Mouse (Mus musculus) stomach, embryonic 14.5 days (tissue): ENCODE data around the gene Rin2. TPM values are rescaled to one million over a fixed set of nuclear protein-coding genes. Genes with fewer than 3 reads are reported as not detected.

Source experiments
- ATAC-seq: fragments of 200-750 bp; cut with Nextera tagmentation; 2 replicates; pipeline ENCODE4 v1.8.0; 2017; ENCODE audit warnings: low read depth, moderate TSS enrichment; ENCODE audit not compliant: insufficient number of reproducible peaks, insufficient read depth, low FRiP score
- H3K27ac ChIP-seq: fragments of 300-500 bp; sonication (generic); 2 replicates; pipeline ENCODE4 v1.5.1; 2014; ENCODE audit warnings: mild to moderate bottlenecking, low read length, moderate library complexity, mixed read lengths
- H3K27me3 ChIP-seq: fragments of 300-500 bp; sonication (generic); 2 replicates; pipeline ENCODE4 v1.6.1; 2014; ENCODE audit warnings: low read length, control low read depth, mixed read lengths; ENCODE audit not compliant: control insufficient read depth, insufficient read depth
- H3K36me3 ChIP-seq: fragments of 300-500 bp; sonication (generic); 2 replicates; pipeline ENCODE4 v1.6.1; 2014; ENCODE audit warnings: mild to moderate bottlenecking, control low read depth, low read length, moderate library complexity, mixed read lengths; ENCODE audit not compliant: control insufficient read depth, insufficient read depth
- H3K4me1 ChIP-seq: fragments of 300-500 bp; sonication (generic); 2 replicates; pipeline ENCODE4 v1.6.1; 2014; ENCODE audit warnings: low read length, control low read depth, mixed read lengths; ENCODE audit not compliant: control insufficient read depth, insufficient read depth
- H3K4me2 ChIP-seq: fragments of 300-500 bp; sonication (generic); replicated peaks from 2 replicates; pipeline ENCODE4 v1.6.1; 2014; ENCODE audit warnings: low read depth, low read length, control low read depth
- H3K4me3 ChIP-seq: fragments of 300-500 bp; sonication (generic); 2 replicates; pipeline ENCODE4 v1.5.1; 2014; ENCODE audit warnings: low read depth, low read length, control low read depth
- H3K9ac ChIP-seq: fragments of 300-500 bp; sonication (generic); replicated peaks from 2 replicates; pipeline ENCODE4 v1.6.1; 2014; ENCODE audit warnings: low read depth, mild to moderate bottlenecking, control low read depth, low read length, moderate library complexity, mixed read lengths
- H3K9me3 ChIP-seq: fragments of 300-500 bp; sonication (generic); 2 replicates; pipeline ENCODE4 v1.6.1; 2016; ENCODE audit warnings: low read depth, low read length, control low read depth; ENCODE audit not compliant: control insufficient read depth
- WGBS: fragments of 180-500 bp; shearing (Covaris S2); extraction: QIAGEN DNeasy Blood & Tissue Kit; methylation state at CpG from one replicate; pipeline ENCODE4 v1.1.7; 2014; 5-methylcytosine and 5-hydroxymethylcytosine counted together
- polyA plus RNA-seq: library from polyadenylated mRNA; unstranded; fragments of >200 nt; fragmentation: Nextera tagmentation; extraction: Ambion mirVana; gene quantifications from 2 replicates; pipeline ENCODE4 v1.2.1, GENCODE M21; 2014

Rin2 gene
- polyA plus RNA-seq, 1 experiment from 2014 or later = 38.0 TPM

DNA sequence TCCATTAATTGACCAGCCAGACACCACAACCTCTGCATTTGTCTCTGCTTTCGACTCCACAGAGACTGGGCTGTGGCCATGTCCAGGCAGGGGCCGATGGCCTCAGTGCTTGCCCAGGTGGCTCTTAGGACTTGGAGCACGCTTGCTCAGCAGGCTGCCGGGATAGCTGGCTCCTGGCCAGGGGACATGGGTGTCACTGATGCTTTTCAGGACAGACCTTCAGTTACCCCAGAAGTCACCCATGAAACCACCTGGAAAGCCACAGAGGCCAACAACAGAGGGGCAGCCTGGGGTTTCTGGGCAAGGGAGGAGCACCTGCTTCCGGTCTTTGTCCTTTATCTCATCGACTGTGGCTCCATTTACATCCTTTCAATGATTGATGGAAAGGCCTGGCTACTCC is 108.2 kb downstream of the Rin2 start:
- no peak overlapping the region for H3K27ac ChIP-seq

DNA sequence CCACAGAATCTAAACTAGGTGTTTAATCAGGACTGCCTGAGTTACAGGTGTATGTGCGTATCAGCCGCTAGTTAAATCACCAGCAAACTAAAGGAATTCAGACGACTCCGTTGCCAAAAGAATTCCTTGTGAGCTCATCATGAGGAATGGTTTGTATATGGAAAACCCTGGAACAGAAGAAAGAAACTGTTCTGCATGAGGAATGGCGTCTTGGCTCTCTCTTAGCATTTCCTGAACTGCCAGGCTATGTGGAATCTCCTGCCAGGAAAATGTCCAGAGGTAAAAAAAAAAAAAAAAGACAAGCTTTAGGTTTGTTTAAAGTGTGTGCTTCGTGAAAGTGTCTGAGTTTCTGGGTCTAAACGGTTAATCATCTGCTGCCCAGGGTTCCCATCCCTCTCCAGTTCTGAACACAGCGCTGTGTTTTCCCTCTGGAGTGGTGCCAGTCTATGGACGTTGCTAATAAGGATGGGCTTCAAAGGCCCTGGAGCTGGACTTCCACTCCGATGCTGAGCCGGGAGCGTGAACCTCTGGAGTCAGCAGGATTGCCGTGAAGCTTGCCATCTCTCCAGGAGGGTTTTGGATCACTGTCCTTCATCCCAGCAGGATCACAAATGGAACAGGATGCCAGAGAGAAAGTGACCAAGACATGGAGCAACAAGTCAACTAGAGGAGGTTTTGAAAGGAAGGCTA is 109.4 kb downstream of the Rin2 start:
- H3K27me3 ChIP-seq = no peaks in the 10 kb centered on the region
- no peaks in the 10 kb centered on the region; the same call in 1 of the 2 replicates for H3K36me3 ChIP-seq
- H3K27ac ChIP-seq = peak overlapping the region; percentile 89
- H3K9ac ChIP-seq = no peak overlapping the region
- H3K4me1 ChIP-seq = peaks cover 26% of the 10 kb centered on the region
- H3K9me3 ChIP-seq = no peaks in the 10 kb centered on the region
- no peak; the same call in 1 of the 2 replicates for ATAC-seq
- no peak overlapping the region for H3K4me3 ChIP-seq
- WGBS = 31% methylated on average over 13 of the region's 13 CpGs
- H3K4me2 ChIP-seq = no peak overlapping the region

More for the DNA sequence above, 108.2 kb downstream of the Rin2 start:
- Histone ChIP-seq H3K4me2 (no peak overlapping the region), H3K9ac (no peak overlapping the region), H3K9me3 (no peaks in the 10 kb centered on the region), H3K4me3 (no peak overlapping the region), H3K27me3 (no peaks in the 10 kb centered on the region), H3K4me1 (peaks cover 26% of the 10 kb centered on the region), H3K36me3 (no peaks in the 10 kb centered on the region; the same call in 1 of the 2 replicates)
- 52% methylated on average over 6 of the region's 6 CpGs for WGBS
- no peak for ATAC-seq

DNA sequence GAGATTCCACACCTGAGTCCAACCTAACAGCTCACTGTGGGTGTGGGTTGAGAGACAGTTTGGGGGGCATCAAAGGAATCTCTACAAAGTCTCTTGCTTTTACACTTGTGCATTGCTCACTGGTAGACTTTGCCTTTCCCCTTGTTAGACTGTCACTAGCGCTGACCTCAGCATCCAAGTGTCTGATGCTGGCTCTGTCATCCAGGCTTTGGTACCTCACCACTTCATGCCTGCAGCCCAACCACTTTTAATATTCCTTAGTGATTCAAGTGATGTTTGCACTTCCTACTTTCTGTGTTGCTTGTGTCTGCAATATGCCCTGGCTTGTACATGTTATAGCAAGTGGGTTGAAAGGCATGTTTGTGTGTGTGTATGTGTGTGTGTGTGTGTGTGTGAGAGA is 109.9 kb downstream of the Rin2 start:
- peak overlapping the region; percentile 89 for H3K27ac ChIP-seq
- H3K9me3 ChIP-seq = no peaks in the 10 kb centered on the region
- no peak overlapping the region for H3K4me2 ChIP-seq
- no peaks in the 10 kb centered on the region; the same call in 1 of the 2 replicates for H3K36me3 ChIP-seq
- peaks cover 26% of the 10 kb centered on the region for H3K4me1 ChIP-seq
- 85% methylated on average over 1 of the region's 1 CpGs for WGBS
- H3K4me3 ChIP-seq = no peak overlapping the region
- H3K27me3 ChIP-seq = no peaks in the 10 kb centered on the region
- no peak overlapping the region for H3K9ac ChIP-seq
- ATAC-seq = no peak

DNA sequence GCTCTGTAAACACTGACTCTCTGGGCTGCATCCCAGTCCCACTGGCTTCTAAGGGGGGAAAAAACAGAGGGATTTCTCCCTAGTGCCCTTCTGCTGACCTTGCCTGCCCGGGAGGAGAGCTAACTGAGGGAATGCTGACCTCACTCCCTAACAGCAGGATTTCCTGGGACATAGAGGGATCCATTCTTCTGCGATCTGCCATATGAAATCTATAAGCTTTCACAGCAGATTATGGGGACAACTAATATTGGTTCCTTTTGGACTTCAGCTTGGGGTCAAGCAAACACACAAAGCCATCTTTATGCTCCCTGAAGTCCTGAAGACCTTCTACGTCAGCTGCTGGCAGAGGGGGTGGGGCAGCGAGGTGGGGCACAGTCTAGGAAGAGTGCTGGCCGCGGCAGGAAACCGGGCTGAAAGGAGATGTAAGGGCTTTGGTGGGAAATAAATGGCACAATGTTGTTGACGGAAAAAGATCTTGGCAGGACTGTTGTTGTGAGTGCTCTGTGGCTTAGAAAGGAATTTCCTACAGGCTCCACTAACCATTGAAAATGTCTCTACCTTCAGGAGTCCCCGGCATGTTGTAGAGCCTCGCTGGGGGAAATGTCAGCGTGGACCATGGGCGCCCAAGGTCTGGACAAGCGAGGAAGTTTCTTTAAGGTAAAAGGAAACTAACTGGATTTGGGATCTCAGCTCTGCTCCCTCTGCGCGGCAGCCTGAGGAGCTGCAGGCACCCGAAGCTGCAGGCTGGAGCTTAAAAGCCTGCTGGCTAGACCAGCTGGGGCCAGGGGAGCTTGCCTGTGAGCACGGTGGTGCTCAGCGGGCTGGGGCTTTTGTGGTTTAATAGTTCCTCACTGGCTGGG is 111.0 kb downstream of the Rin2 start:
- peak; percentile 19; the same call in 1 of the 2 replicates for ATAC-seq
- Histone ChIP-seq H3K27ac (peak overlapping the region; percentile 89), H3K4me3 (peak overlapping the region; percentile 26), H3K36me3 (no peaks in the 10 kb centered on the region; the same call in 1 of the 2 replicates), H3K4me1 (peaks cover 26% of the 10 kb centered on the region), H3K27me3 (no peaks in the 10 kb centered on the region), H3K9me3 (no peaks in the 10 kb centered on the region), H3K4me2 (peak overlapping the region; percentile 57), H3K9ac (peak overlapping the region; percentile 18)
- WGBS = 2% methylated on average over 18 of the region's 18 CpGs

DNA sequence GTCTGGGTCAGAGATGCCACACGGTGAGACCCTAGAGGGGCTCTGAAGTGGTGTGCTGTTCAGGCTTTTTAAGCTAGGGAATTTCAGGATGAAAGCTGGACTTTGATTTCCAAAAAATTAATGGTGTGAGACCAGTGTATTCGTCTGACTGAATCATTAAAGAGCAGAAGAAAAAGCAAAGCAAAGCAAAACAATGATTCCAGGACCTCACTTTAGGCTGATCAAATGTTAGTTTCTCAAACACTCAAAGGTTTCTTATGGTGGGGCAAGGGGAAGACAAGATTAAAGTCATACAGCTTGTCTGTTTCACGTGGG is 111.6 kb downstream of the Rin2 start:
- H3K36me3 ChIP-seq = no peaks in the 10 kb centered on the region
- H3K27ac ChIP-seq = peak overlapping the region; percentile 89
- WGBS = 9% methylated on average over 3 of the region's 3 CpGs
- peaks cover 26% of the 10 kb centered on the region for H3K4me1 ChIP-seq
- H3K9me3 ChIP-seq = no peaks in the 10 kb centered on the region
- no peak for ATAC-seq
- H3K9ac ChIP-seq = peak overlapping the region; percentile 18
- peak overlapping the region; percentile 57 for H3K4me2 ChIP-seq
- H3K27me3 ChIP-seq = no peaks in the 10 kb centered on the region
- peak overlapping the region; percentile 26 for H3K4me3 ChIP-seq

DNA sequence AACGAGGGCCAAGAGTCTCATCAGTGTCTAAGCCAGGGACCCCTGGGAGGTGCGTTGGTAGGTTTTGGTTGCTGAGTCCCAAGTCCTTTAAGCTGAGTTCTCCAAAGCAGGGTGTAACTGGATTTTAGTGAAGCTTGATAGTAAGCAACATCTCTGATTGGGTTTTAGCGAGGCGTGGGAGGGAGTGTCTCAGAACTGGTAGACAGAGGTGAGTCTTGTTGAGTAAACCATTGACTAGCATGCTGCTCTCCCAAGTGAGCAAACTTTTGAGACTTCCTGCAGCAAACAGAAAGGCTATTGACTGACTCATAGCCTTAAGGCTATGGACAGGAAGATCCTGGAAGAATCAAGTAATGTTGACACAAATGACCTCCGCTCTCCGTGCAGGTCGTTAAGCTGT is 112.5 kb downstream of the Rin2 start:
- peaks cover 26% of the 10 kb centered on the region for H3K4me1 ChIP-seq
- no peak overlapping the region for H3K27ac ChIP-seq
- ATAC-seq = peak; percentile 20
- 49% methylated on average over 7 of the region's 7 CpGs for WGBS
- no peak overlapping the region for H3K9ac ChIP-seq
- no peak overlapping the region for H3K4me3 ChIP-seq
- no peaks in the 10 kb centered on the region for H3K36me3 ChIP-seq
- H3K9me3 ChIP-seq = no peaks in the 10 kb centered on the region
- no peaks in the 10 kb centered on the region for H3K27me3 ChIP-seq
- peak overlapping the region; percentile 57; the same call in 1 of the 2 replicates for H3K4me2 ChIP-seq

DNA sequence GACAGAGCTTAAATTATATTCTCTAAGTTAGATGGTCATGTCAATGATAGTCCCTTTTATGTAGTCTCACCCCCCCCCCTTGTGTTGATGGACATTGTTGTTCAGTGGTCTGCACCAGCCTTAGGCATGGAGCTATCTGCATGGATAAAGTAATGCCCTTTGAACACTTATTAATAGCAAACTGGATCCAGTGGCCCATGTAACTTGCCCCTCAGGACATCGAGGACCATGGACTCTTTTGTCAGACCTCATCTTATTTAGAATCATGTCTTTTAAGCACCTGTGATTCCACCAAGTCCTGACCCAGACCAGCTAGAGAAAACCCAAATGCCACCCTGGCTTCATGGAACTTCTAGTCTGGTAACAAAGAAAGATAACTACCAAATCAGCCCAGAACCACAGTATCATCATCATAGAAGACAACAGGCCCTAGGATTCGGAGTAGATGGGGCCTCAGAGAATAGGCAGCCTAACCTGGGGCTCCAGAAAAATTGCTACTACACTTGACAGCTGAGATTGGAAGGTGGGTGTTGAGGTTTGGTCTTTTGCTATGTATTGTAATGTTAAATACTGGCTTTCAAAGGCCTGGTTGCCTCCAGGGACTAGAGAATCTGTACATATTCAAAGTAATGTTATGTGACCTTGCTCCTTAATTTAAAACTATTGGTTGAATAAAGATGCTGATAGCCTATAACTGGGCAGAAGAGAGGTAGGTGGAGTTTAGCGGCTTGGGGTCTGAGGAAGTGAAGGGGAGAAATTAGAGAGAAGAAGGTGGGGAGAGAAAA is 113.7 kb downstream of the Rin2 start:
- no peak for ATAC-seq
- Histone ChIP-seq H3K27ac (no peak overlapping the region), H3K9me3 (no peaks in the 10 kb centered on the region), H3K4me3 (no peak overlapping the region), H3K27me3 (no peaks in the 10 kb centered on the region), H3K9ac (no peak overlapping the region), H3K4me1 (peaks cover 26% of the 10 kb centered on the region), H3K4me2 (no peak overlapping the region), H3K36me3 (no peaks in the 10 kb centered on the region)
- 91% methylated on average over 3 of the region's 3 CpGs for WGBS

DNA sequence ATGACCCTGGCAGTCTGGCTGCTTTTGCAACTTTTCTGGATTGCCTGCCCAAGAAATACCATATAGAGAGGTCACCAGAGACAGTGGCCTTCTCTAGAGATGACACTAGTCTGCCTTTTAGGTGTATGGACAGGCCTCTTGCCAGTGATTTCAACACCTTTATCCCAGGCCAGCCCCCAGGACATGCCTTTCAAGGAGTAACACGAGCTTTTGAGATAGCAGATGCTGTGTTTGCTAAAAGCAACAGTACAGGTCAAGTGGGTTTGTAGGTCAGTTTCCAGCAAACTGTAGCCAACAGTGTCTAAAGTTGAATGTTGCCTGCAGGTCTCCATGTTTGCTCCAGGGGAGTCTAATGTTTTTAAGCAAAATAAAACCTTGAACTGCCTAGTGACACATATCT is 118.7 kb downstream of the Rin2 start:
- Histone ChIP-seq H3K4me3 (no peak overlapping the region), H3K27me3 (no peaks in the 10 kb centered on the region), H3K27ac (no peak overlapping the region), H3K4me2 (no peak overlapping the region), H3K9ac (no peak overlapping the region), H3K36me3 (no peaks in the 10 kb centered on the region), H3K4me1 (no peaks in the 10 kb centered on the region), H3K9me3 (no peaks in the 10 kb centered on the region)
- WGBS = 40% methylated on average over 1 of the region's 1 CpGs
- ATAC-seq = no peak
